Comparison of ENCODE assay signal across 21 mouse cellular contexts in the genomic region with DNA sequence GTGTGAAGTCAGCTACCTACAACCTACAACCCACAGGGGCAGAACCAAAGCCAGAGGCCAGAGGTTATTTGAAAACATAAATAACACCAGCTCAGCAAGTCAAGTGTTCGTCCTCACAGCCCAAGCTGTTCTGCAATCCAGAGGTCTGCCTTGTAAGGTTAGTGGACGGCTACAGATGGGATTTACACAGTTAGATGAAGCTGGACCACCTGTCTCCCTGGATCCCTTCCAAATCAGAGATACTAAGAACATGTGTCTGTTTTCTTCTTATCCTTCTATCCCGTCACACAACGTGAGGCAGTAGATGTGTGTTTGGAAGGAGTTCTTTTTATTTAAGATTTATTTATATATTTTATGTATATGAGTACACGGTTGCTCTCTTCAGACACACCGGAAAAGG. TPM values are rescaled to one million over a fixed set of nuclear protein-coding genes. Genes with fewer than 3 reads are reported as not detected.
DNase-seq lines count a peak whose midpoint lies in the region; TF ChIP-seq lines count a peak whose summit lies in the region.
"Had no signal": no experiment of that assay in that cellular context is flagged by ENCODE, and none has a peak within 500 bp of the region (broad histone marks: within the 10 kb centered on the region; RNA-seq: fewer than 3 reads in every experiment).

No protein-coding gene starts in this region.

- 81% methylated on average over 6 of the region's 6 CpGs for WGBS in heart, embryonic 10.5 days

- peaks cover 9% of the 10 kb centered on the region for H3K4me1 ChIP-seq in heart, embryonic 10.5 days
- H3K4me1 ChIP-seq: intestine, embryonic 15.5 days; limb, embryonic 13.5 days; liver, embryonic 12.5 days; midbrain, embryonic 10.5 days; stomach, embryonic 15.5 days had no signal

- intact Hi-C loops in gastrocnemius, adult 2 months (cut with DNase I), result no loop called here

- TF ChIP-seq CTCF in brain, embryonic 14.5 days (IDR thresholded peaks at IDR 0.05; ENCODE audit: borderline replicate concordance, extremely low read depth, insufficient read depth, insufficient read length), result no peak
- TF ChIP-seq CTCF in gastrocnemius, adult 2 months (IDR thresholded peaks at IDR 0.05), result no peak

- DNase-seq in heart, adult 11 months, result peak; percentile 3
- DNase-seq in heart, embryonic 10.5 days (ENCODE audit: low spot score), result no peak
- DNase-seq in brain, embryonic 14.5 days (ENCODE audit: low read depth), result peak; percentile 76
- peak; percentile 50 to 52 for DNase-seq in cerebellum, adult 18-20 months
- DNase-seq in cerebellum, postnatal 14 days, result peak; percentile 65 to 76
- DNase-seq in adrenal gland, adult 18-20 months (ENCODE audit: low spot score in 2 of 2), result no peak
- DNase-seq in gastrocnemius, adult 2 months, result no peak
- DNase-seq: adrenal gland, postnatal 10 days; gastrocnemius, postnatal 14 days; heart, adult 2 months; kidney, adult 8-10 months; kidney, postnatal 14 days; lung, adult 18-20 months; lung, postnatal 10 days; thymus, adult 18-20 months had no signal

- no peak overlapping the region for H3K4me3 ChIP-seq in heart, embryonic 10.5 days
- H3K4me3 ChIP-seq in gastrocnemius, adult 2 months, result no peak overlapping the region
- H3K4me3 ChIP-seq: heart, adult 2 months; intestine, embryonic 15.5 days; limb, embryonic 13.5 days; liver, embryonic 12.5 days; midbrain, embryonic 10.5 days; stomach, embryonic 15.5 days had no signal

- H3K27ac ChIP-seq in heart, embryonic 10.5 days, result no peak overlapping the region
- H3K27ac ChIP-seq in gastrocnemius, adult 2 months, result no peak overlapping the region
- H3K27ac ChIP-seq: heart, adult 2 months; hindbrain, embryonic 14.5 days; intestine, embryonic 15.5 days; limb, embryonic 13.5 days; liver, embryonic 12.5 days; midbrain, embryonic 10.5 days; stomach, embryonic 15.5 days had no signal

- H3K27me3 ChIP-seq in heart, embryonic 10.5 days (ENCODE audit: insufficient read depth, poor library complexity, severe bottlenecking), result no peaks in the 10 kb centered on the region
- H3K27me3 ChIP-seq: intestine, embryonic 15.5 days; limb, embryonic 13.5 days; liver, embryonic 12.5 days; stomach, embryonic 15.5 days had no signal

- TF ChIP-seq POLR2A in brain, embryonic 14.5 days (IDR thresholded peaks at IDR 0.05; ENCODE audit: borderline replicate concordance, extremely low read depth, insufficient read depth, insufficient read length, poor library complexity, severe bottlenecking), result no peak

- H3K36me3 ChIP-seq in heart, embryonic 10.5 days, result no peaks in the 10 kb centered on the region
- H3K36me3 ChIP-seq: intestine, embryonic 15.5 days; limb, embryonic 13.5 days; liver, embryonic 12.5 days; midbrain, embryonic 10.5 days; stomach, embryonic 15.5 days had no signal

- H3K9me3 ChIP-seq in heart, embryonic 10.5 days, result no peaks in the 10 kb centered on the region
- H3K9me3 ChIP-seq: intestine, embryonic 15.5 days; limb, embryonic 13.5 days; liver, embryonic 12.5 days; midbrain, embryonic 10.5 days; stomach, embryonic 15.5 days had no signal

RNA-seq across cellular contexts. Expression of gene Gramd1b, which starts 21.7 kb away (rescaled TPM):
- 5.0 and 10.1 TPM in 2 replicates for polyA plus RNA-seq in heart, embryonic 10.5 days (2016; fragmentation: Nextera tagmentation; extraction: Ambion mirVana)
- 41.2 and 42.0 TPM in 2 replicates for polyA plus RNA-seq in brain, embryonic 14.5 days (2012; rRNA removed)
- total RNA-seq in adrenal gland, adult 18-20 months (2021), result 1,000 to 10,000 TPM in 1 of 2 experiments, 100 to 1,000 TPM in 1; 440 to 1,090 TPM
- total RNA-seq in gastrocnemius, adult 2 months (2021), result 1 to 10 TPM; 5.3 to 8.2 TPM

Comparison
In these comparisons a context has a peak if more than half of its experiments do, and no peak if none do; other contexts are left out.
1. DNase-seq: peak in heart, adult 11 months (single experiment), brain, embryonic 14.5 days (single experiment), cerebellum, adult 18-20 months (2 of 2) and cerebellum, postnatal 14 days (2 of 2); none in heart, embryonic 10.5 days (single experiment), adrenal gland, adult 18-20 months (0 of 2) and gastrocnemius, adult 2 months (single experiment).
2. RNA of gene Gramd1b, which starts 21.7 kb away (total RNA-seq): 440 to 1,090 TPM in adrenal gland, adult 18-20 months; 5.3 to 8.2 TPM in gastrocnemius, adult 2 months; every median in the first group is over 10 times any median in the second.